Mouse (Mus musculus): ENCODE results near the gene Nup107. TPM values are rescaled to one million over a fixed set of nuclear protein-coding genes. Genes with fewer than 3 reads are reported as not detected.
"Not testable (repeated sequence)": the region's sequence is repeated elsewhere in the genome, so short reads cannot be mapped to it uniquely, and the experiment has no call there.

Nup107 gene
- polyA plus RNA-seq, 1 experiment from 2014 or later: 64.8 TPM

- H3K9me3 ChIP-seq (ENCODE audit: control insufficient read depth, low read length): peaks cover 3% of the 10 kb centered on the region; the same call in 1 of the 2 replicates
- no peak overlapping the region for H3K9ac ChIP-seq (ENCODE audit: low read length)
- no peaks in the 10 kb centered on the region for H3K27me3 ChIP-seq (ENCODE audit: control insufficient read depth, insufficient read depth, low read depth, low read length)
- H3K4me1 ChIP-seq (replicated peaks; ENCODE audit: control insufficient read depth, insufficient read depth, low read length): 0 out of 2 replicates have a peak, but pooled peaks cover 3% of the 10 kb centered on the region
- H3K36me3 ChIP-seq (ENCODE audit: control insufficient read depth, insufficient read depth, low read length): peaks cover 41% of the 10 kb centered on the region
- ATAC-seq (ENCODE audit: low read depth): no peak
- no peak overlapping the region for H3K4me3 ChIP-seq (ENCODE audit: low read length)
- H3K4me2 ChIP-seq (ENCODE audit: low read depth, low read length): no peak overlapping the region
- WGBS: 96% methylated on average over 14 of the region's 14 CpGs
- H3K27ac ChIP-seq (ENCODE audit: low read length): no peak overlapping the region
Observed at GRCm38 (mm10) chr10:117751282-117751610, 41.3 kb downstream of the Nup107 start.

DNA sequence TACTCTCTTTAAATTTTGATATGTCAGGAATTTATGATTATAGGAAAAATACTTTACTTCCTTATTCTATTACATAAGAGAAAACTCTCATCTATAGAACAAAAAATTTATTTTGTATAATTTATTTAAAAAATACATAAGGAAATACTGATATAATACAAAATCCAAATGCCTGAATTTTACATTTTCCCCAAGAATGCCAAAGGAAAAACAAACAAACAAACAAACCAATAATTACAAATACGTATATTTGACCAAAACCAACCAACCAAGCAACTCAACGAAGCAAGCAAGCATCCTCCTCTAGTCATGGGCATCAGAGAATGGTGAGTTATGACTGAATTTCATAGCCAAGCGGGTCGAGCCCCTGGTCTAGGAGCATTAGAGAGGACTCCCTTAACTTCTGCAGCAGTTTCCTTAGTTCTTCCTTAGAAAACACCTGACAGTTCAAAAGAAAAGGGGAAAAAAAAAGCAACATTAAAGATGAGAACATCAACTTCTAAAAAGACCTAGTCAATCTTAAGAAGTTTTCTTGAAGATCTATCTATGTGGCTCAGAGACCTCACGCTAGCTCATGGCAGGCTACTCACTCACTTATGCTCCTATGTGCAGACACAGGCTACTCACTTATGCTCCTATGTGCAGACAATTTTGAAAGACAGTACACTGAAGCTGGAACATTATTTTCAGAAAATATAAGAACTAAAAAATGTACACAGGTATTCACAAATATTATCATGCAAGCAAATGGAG, 41.8 kb downstream of the Nup107 start:
- H3K9me3 ChIP-seq (ENCODE audit: control insufficient read depth, low read length): peaks cover 3% of the 10 kb centered on the region; the same call in 1 of the 2 replicates
- no peaks in the 10 kb centered on the region for H3K27me3 ChIP-seq (ENCODE audit: control insufficient read depth, insufficient read depth, low read depth, low read length)
- H3K27ac ChIP-seq (ENCODE audit: low read length): no peak overlapping the region
- H3K4me3 ChIP-seq (ENCODE audit: low read length): no peak overlapping the region
- H3K4me1 ChIP-seq (replicated peaks; ENCODE audit: control insufficient read depth, insufficient read depth, low read length): 0 out of 2 replicates have a peak, but pooled peaks cover 3% of the 10 kb centered on the region
- no peak overlapping the region for H3K9ac ChIP-seq (ENCODE audit: low read length)
- H3K36me3 ChIP-seq (ENCODE audit: control insufficient read depth, insufficient read depth, low read length): peaks cover 37% of the 10 kb centered on the region
- ATAC-seq (ENCODE audit: low read depth): no peak
- WGBS: 93% methylated on average over 5 of the region's 5 CpGs
- H3K4me2 ChIP-seq (ENCODE audit: low read depth, low read length): no peak overlapping the region

DNA sequence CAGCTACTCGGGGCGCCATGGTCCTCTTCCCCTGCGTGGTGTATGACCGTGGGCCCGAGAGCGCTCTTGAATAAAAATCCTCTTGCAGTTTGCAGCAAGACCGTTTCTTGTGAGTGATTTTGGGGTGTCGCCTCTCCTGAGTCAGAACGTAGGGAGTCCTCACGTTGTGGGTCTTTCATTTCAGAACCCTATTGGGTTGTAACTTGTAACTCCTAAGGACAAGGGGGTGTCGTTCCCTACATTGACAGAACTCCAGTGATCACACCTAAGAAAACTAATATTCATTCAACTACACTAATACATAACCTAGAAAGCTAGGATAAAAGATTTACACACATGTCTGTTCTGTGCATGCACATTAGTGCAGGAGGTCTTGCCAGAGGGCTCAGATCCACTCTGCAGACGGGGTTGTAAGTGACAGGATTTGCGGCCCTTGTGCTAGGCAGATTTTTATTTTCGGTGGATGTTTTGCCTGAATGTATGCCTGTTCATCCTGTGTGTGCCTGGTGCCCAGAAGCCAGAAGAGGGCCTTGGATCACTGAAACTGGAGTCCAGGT, 42.6 kb downstream of the Nup107 start:
- 93% methylated on average over 14 of the region's 14 CpGs for WGBS

DNA sequence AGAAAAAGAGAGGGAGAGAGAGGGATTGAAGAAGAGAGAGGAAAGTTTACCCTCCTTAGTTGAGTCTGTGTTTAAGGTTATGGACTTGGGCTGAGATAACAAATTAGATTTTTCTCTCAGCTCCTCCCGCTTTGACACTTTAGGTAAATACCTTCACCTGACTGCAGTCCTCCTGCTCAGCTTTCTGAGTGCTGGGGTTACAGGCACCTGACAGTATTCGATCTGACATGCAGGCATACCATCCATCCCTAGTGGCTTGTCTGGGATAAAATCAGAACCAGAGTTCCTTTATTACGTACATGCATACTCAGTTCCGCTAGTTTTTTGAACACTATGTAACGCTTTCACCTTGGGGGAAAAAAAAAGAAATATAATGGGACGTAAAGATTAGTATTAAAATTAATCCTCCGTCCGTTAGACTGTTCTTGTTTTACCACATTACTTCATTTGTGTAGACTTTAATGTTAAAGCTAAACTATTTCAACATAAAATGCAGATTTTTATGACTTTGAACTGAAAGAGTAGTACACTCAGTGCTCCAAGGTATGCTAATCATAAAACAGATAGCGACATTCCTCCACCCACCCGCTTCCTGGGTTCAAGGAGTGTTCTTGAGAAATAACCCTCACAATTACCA, 43.3 kb downstream of the Nup107 start:
- 96% methylated on average over 10 of the region's 10 CpGs for WGBS
- H3K27ac ChIP-seq (ENCODE audit: low read length): no peak overlapping the region
- H3K36me3 ChIP-seq (ENCODE audit: control insufficient read depth, insufficient read depth, low read length): peaks cover 32% of the 10 kb centered on the region

More for the DNA sequence above, 42.6 kb downstream of the Nup107 start:
- Histone ChIP-seq H3K9ac (ENCODE audit: low read length) (no peak overlapping the region), H3K36me3 (ENCODE audit: control insufficient read depth, insufficient read depth, low read length) (peaks cover 35% of the 10 kb centered on the region), H3K4me3 (ENCODE audit: low read length) (no peak overlapping the region), H3K27ac (ENCODE audit: low read length) (no peak overlapping the region), H3K9me3 (ENCODE audit: control insufficient read depth, low read length) (peaks cover 3% of the 10 kb centered on the region; the same call in 1 of the 2 replicates), H3K4me2 (ENCODE audit: low read depth, low read length) (no peak overlapping the region), H3K27me3 (ENCODE audit: control insufficient read depth, insufficient read depth, low read depth, low read length) (no peaks in the 10 kb centered on the region), H3K4me1 (replicated peaks; ENCODE audit: control insufficient read depth, insufficient read depth, low read length) (peaks cover 7% of the 10 kb centered on the region; the same call in 1 of the 2 replicates)
- no peak for ATAC-seq (ENCODE audit: low read depth)

DNA sequence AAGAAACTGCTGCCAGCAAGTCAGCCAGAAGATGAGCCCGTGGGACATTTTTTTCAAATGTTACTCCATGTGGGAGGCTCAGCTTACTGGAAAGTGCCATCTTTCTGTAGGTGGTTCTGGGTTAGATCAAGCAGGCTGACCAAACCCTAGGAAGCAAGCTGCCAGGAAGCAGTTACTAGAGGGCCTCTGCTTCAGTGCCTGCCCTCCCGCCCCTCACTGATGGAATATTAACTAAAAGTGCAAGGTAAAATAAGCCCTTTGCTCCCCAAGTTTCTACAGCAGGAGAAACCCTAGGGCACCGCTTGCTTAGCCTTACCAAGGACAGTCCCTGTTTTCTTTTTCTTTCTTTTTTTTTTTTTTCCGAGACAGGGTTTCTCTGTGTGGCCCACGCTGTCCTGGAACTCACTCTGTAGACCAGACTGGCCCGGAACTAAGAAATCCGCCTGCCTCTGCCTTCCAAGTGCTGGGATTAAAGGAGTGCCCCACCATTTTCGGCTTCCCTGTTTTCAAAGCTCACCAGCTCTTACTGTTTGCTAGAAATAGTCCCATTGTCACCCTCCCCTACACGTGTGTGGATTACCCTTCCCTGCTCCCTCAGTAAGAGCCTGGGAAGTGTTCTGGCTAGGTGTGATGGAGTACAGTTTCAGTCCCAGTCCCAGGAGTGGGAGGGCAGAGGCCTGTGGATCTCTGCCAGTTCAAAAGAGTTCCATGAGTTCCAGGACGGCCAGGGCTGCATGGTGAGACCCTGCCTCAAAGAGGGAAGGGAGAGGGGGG, 44.0 kb downstream of the Nup107 start:
- Histone ChIP-seq H3K27me3 (ENCODE audit: control insufficient read depth, insufficient read depth, low read depth, low read length) (no peaks in the 10 kb centered on the region), H3K4me2 (ENCODE audit: low read depth, low read length) (no peak overlapping the region), H3K27ac (ENCODE audit: low read length) (no peak overlapping the region), H3K9me3 (ENCODE audit: control insufficient read depth, low read length) (peaks cover 3% of the 10 kb centered on the region; the same call in 1 of the 2 replicates), H3K4me3 (ENCODE audit: low read length) (no peak overlapping the region), H3K9ac (ENCODE audit: low read length) (no peak overlapping the region), H3K4me1 (replicated peaks; ENCODE audit: control insufficient read depth, insufficient read depth, low read length) (peaks cover 14% of the 10 kb centered on the region; the same call in 1 of the 2 replicates), H3K36me3 (ENCODE audit: control insufficient read depth, insufficient read depth, low read length) (peaks cover 32% of the 10 kb centered on the region)
- ATAC-seq (ENCODE audit: low read depth): no peak
- 85% methylated on average over 10 of the region's 10 CpGs for WGBS

More for the DNA sequence above, 43.3 kb downstream of the Nup107 start:
- no peak overlapping the region for H3K9ac ChIP-seq (ENCODE audit: low read length)
- no peak for ATAC-seq (ENCODE audit: low read depth)
- peaks cover 11% of the 10 kb centered on the region; the same call in 1 of the 2 replicates for H3K4me1 ChIP-seq (replicated peaks; ENCODE audit: control insufficient read depth, insufficient read depth, low read length)
- peaks cover 3% of the 10 kb centered on the region; the same call in 1 of the 2 replicates for H3K9me3 ChIP-seq (ENCODE audit: control insufficient read depth, low read length)
- no peaks in the 10 kb centered on the region for H3K27me3 ChIP-seq (ENCODE audit: control insufficient read depth, insufficient read depth, low read depth, low read length)
- H3K4me3 ChIP-seq (ENCODE audit: low read length): no peak overlapping the region
- no peak overlapping the region for H3K4me2 ChIP-seq (ENCODE audit: low read depth, low read length)

GRCm38 (mm10) chr10:117747711-117748110, 44.8 kb downstream of the Nup107 start:
- H3K27ac ChIP-seq (ENCODE audit: low read length): no peak overlapping the region
- ATAC-seq (ENCODE audit: low read depth): no peak
- no peak overlapping the region for H3K9ac ChIP-seq (ENCODE audit: low read length)
- H3K36me3 ChIP-seq (ENCODE audit: control insufficient read depth, insufficient read depth, low read length): peaks cover 29% of the 10 kb centered on the region
- H3K27me3 ChIP-seq (ENCODE audit: control insufficient read depth, insufficient read depth, low read depth, low read length): no peaks in the 10 kb centered on the region
- H3K4me1 ChIP-seq (replicated peaks; ENCODE audit: control insufficient read depth, insufficient read depth, low read length): peaks cover 14% of the 10 kb centered on the region; the same call in 1 of the 2 replicates
- H3K4me2 ChIP-seq (ENCODE audit: low read depth, low read length): no peak overlapping the region
- peaks cover 3% of the 10 kb centered on the region; the same call in 1 of the 2 replicates for H3K9me3 ChIP-seq (ENCODE audit: control insufficient read depth, low read length)
- no peak overlapping the region for H3K4me3 ChIP-seq (ENCODE audit: low read length)
- 85% methylated on average over 7 of the region's 7 CpGs for WGBS

DNA sequence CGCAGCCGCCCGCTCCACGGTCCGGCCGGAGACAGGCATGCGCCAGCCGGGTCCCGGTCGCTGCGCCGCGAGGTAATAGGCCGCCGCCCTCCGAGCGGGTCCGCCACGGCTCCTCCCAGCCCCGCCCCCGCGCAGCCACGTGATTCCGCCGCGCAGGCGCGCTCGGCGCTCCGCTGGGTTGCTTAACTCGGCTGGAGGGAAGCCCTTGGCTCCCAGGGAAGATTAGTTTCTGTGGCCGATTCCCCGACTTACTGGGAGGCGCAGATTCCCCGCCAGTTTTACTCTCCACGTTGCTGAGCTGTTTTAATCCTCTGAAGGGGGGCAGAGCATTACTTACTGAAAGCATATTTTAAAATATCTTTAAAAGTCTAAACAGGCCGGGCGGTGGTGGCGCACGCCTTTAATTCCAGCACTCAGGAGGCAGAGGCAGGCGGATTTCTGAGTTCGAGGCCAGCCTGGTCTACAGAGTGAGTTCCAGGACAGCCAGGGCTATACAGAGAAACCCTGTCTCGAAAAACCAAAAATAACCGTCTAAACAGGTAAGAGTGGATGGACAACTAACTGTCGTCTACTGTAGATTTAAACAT, 46.1 kb downstream of the Nup107 start, which contains the start of gene Slc35e3:
Gene Slc35e3, minus strand, starts transcription at position 69 of the 587 bp plus-strand sequence.
- peak within 1 kb of the TSS; percentile 73 for H3K9ac ChIP-seq (ENCODE audit: low read length)
- 13% methylated on average over 46 of the region's 46 CpGs for WGBS
- H3K4me1 ChIP-seq (replicated peaks; ENCODE audit: control insufficient read depth, insufficient read depth, low read length): peaks cover 14% of the 10 kb centered on the region; the same call in 1 of the 2 replicates
- peaks cover 3% of the 10 kb centered on the region; the same call in 1 of the 2 replicates for H3K9me3 ChIP-seq (ENCODE audit: control insufficient read depth, low read length)
- H3K27me3 ChIP-seq (ENCODE audit: control insufficient read depth, insufficient read depth, low read depth, low read length): no peaks in the 10 kb centered on the region
- H3K36me3 ChIP-seq (ENCODE audit: control insufficient read depth, insufficient read depth, low read length): peaks cover 22% of the 10 kb centered on the region
- H3K4me3 ChIP-seq (ENCODE audit: low read length): peak within 1 kb of the TSS; percentile 61
- ATAC-seq (ENCODE audit: low read depth): peak; percentile 98
- peak within 1 kb of the TSS; percentile 90 for H3K4me2 ChIP-seq (ENCODE audit: low read depth, low read length)
- H3K27ac ChIP-seq (ENCODE audit: low read length): peak within 1 kb of the TSS; percentile 80

DNA sequence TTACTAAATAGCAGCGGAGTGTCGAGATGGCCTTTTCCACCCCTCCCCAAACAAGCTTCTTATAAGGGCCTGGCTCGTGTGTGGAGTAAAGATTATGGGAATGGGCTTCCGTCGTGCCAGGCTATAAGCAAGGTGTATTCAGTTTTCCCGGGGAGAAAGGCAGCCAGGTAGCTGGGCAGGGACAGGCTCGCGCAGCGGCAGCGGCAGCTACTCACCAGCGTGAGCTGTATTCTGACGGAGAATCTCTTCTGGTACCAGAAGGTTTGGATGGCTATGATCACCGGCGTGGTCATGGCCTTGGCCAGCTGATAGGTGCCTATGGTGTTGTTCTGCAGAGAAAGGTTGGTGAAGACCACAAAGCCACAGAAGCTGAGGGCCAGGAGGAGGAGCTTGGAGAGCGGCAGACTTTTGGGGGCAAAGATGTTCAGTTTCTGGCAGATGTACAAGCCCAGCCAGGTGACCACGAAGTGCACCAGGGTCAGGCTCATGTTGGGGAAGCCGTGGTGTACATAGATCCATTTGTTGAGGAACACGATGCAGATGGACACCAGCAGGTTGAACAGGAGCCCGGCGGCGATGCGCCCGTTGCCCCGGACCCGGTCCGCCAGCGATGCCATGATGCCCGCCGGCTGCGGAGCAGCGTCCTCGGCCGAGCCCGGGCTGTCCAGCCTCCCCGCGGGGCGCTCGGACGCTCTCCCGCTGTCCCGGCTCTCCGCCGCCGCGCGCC, 46.8 kb downstream of the Nup107 start:
- not testable (repeated sequence) for H3K9me3 ChIP-seq (ENCODE audit: control insufficient read depth, low read length); H3K27me3 ChIP-seq (ENCODE audit: control insufficient read depth, insufficient read depth, low read depth, low read length)
- WGBS: 1% methylated on average over 15 of the region's 46 CpGs
- H3K9ac ChIP-seq (ENCODE audit: low read length): peak overlapping the region; percentile 73
- H3K36me3 ChIP-seq (ENCODE audit: control insufficient read depth, insufficient read depth, low read length): peaks cover 16% of the 10 kb centered on the region
- H3K4me3 ChIP-seq (ENCODE audit: low read length): peak overlapping the region; percentile 61
- peak overlapping the region; percentile 90 for H3K4me2 ChIP-seq (ENCODE audit: low read depth, low read length)
- ATAC-seq (ENCODE audit: low read depth): peak; percentile 23
- H3K4me1 ChIP-seq (replicated peaks; ENCODE audit: control insufficient read depth, insufficient read depth, low read length): peaks cover 14% of the 10 kb centered on the region; the same call in 1 of the 2 replicates
- H3K27ac ChIP-seq (ENCODE audit: low read length): 0 out of 2 replicates have a peak overlapping the region, but pooled peaks have one; percentile 28

All from lung, embryonic 16.5 days (tissue).